Mouse (Mus musculus): Measurements from ENCODE around the gene Gm20716.

The Gm20716 gene

DNA sequence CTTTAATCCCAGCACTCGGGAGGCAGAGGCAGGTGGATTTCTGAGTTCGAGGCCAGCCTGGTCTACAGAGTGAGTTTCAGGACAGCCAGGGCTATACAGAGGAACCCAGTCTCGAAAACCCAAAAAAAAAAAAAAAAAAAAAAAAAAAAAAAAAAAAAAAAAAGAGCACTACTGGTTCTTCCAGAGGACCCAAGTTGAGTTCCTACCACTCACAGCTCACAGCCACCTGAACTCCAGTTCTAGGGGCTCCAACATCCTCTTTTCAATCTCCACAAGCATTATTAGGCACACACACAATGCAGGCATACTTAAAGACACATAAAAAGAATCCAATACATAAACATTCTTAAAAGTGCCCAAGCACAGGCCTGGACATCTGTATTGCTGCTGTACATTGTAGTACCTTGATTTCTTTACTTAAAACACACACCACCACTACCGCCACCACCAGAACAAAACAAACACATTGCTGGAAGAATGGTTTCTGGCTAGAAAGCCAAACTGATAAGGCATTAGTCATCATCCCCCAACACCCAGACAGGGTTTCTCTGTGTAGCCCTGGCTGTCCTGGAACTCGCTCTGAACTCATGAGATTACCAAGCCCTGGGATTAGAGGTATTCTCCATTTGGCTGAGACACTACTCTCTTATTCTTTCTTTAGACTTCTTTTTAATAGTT is 30.0 kb downstream of the Gm20716 start:
- ChIA-PET CTCF (interaction anchor here in 2 of 4 experiments (0.6 to 4.2 kb wide), 2 partner anchors 45 to 85 kb away, joined by 3 to 16 read pairs; no protein-coding TSS in a partner anchor), POLR2A (interaction anchor here (0.5 to 11.1 kb wide), 22 partner anchors 8 to 544 kb away, joined by 3 to 182 read pairs (median 4); no protein-coding TSS in a partner anchor)

DNA sequence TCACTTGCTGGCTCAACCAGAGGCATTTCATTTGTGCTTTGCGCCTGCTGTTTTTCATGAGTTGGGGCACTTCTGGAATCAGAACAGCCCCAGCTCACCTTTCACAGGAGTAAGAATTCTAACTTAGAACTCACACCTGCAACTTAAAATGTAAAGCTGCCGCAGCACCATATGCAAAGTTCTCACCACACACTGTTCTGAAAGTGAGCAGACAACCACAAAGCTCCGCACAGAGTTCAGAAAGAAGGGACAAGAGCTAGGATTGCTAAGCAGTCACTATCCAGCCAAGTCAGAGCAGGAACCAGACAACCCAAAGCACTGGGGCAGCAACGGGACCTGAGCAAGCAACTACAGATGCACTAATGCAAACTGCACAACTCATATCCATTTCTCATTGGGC is 30.7 kb downstream of the Gm20716 start:
- ChIA-PET POLR2A (interaction anchor here (0.5 to 14.6 kb wide), 29 partner anchors 3 to 552 kb away, joined by 3 to 182 read pairs (median 5); partner anchors contain the start of genes Adnp (in 2 of the 4), Dpm1 (in 1 of the 4), Gm20716 (in 1 of the 4) and Mocs3 (in 1 of the 4)), CTCF (interaction anchor here in 2 of 4 experiments (0.6 to 4.2 kb wide), 3 partner anchors 45 to 84 kb away, joined by 3 to 16 read pairs (median 7); no protein-coding TSS in a partner anchor)

DNA sequence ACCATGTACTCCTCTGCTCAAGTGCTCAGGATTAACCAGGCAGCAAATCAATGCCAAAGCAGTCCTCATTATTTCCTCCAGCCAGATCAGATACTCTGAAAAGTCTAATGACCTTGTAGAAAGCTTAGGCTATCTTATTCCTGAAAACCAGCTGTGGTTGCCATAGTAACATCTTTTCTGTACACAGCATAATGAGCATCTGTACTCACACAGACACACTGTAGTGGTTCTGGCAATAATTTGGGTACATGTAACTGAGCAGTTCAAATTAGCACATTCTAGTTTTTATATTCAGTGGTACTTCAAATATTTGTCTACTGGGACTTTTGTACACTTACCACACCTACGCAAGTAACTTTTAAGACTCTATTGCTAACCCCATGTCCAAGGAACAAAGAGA is 31.7 kb downstream of the Gm20716 start:
- POLR2A ChIA-PET, result interaction anchor here (0.8 to 14.6 kb wide), 28 partner anchors 4 to 85 kb away, joined by 3 to 182 read pairs (median 5); partner anchors contain the start of genes Adnp (in 3 of the 4), Dpm1 (in 1 of the 4), Gm20716 (in 1 of the 4) and Mocs3 (in 1 of the 4)
- CTCF ChIA-PET, result interaction anchor here in 3 of 4 experiments (0.6 to 4.2 kb wide), 7 partner anchors 9 to 83 kb away, joined by 3 to 16 read pairs (median 4); partner anchors contain the start of gene Adnp (in 1 of the 3)

DNA sequence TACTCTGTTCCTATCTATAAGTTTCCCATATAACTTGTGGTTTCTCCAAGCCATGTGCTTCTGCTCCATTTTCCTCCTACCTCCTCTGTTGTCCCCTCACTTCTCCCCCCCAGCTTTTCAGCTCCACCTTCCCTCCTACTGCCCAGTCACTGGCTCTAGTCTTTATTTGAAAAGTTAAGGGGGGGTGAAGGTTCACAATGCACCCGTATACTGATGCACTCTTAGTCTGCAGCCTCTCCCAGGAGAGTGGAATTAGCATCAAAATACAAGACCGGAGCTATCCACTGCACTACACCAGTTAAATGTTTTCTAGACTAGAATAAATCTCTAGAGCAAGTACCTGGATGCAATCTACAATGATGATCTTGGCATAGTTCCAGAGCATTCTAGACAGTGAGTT is 34.4 kb downstream of the Gm20716 start:
- ChIA-PET POLR2A (interaction anchor here in 3 of 4 experiments (0.6 to 14.6 kb wide), 24 partner anchors 7 to 83 kb away, joined by 3 to 182 read pairs (median 4); partner anchors contain the start of gene Adnp (in 2 of the 3)), CTCF (interaction anchor here in 3 of 4 experiments (0.6 to 2.1 kb wide), 8 partner anchors 9 to 183 kb away, joined by 3 to 7 read pairs (median 4); partner anchors contain the start of gene Adnp (in 2 of the 3))

DNA sequence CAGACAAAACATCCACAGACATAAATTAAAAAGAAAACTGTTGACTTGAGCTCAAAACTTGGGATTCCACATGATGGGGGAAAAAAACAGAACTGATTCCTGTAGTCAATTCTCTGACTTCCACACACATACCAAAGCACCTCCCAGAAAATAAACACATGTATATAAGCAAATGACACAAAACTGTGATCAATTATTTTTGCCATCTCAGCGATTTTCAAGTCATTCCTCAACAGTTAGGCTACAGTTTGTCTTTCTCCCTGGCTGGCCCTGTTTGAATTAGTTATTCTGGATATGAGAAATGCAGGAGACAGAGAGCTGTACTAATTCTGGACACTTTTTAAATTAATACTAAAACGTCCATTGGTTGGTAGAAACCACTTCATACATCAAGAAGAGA is 36.5 kb downstream of the Gm20716 start:
- ChIA-PET CTCF (interaction anchor here in 3 of 4 experiments (0.8 to 1.8 kb wide), 9 partner anchors 9 to 96 kb away, joined by 3 to 6 read pairs (median 4); partner anchors contain the start of gene Adnp (in 1 of the 3)), POLR2A (interaction anchor here (0.6 to 14.6 kb wide), 26 partner anchors 8 to 81 kb away, joined by 3 to 182 read pairs (median 6); partner anchors contain the start of gene Adnp (in 3 of the 4))

DNA sequence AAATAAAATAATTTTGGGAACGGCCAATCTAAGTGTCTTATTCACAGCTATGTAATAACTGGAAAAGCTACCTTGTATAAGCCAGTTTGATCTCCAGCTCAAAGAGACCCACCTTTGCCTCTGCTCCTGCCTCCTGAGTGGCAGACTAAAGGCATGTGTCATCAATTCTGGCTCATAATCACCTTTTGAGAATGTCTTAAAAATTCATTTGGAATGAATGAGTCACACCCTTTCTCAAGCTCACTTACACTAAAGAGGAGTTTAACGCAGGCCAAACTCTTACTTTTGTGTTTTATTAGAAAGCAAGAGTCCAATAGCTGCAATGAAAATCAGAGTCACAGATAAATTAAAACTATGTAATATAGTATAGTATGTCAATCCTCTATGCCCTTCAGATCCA is 38.3 kb downstream of the Gm20716 start:
- ChIA-PET CTCF (interaction anchor here in 2 of 4 experiments (0.8 to 1.0 kb wide), 2 partner anchors 37 to 79 kb away, joined by 3 read pairs; no protein-coding TSS in a partner anchor), POLR2A (interaction anchor here in 3 of 4 experiments (0.8 to 14.6 kb wide), 18 partner anchors 9 to 77 kb away, joined by 3 to 182 read pairs (median 4); partner anchors contain the start of gene Adnp (in 2 of the 3))

- POLR2A ChIA-PET, result interaction anchor here (0.6 to 4.6 kb wide), 17 partner anchors 8 to 63 kb away, joined by 3 to 36 read pairs (median 4); no protein-coding TSS in a partner anchor
- CTCF ChIA-PET, result interaction anchor here in 3 of 4 experiments (0.7 to 2.5 kb wide), 5 partner anchors 22 to 59 kb away, joined by 3 to 10 read pairs (median 3); no protein-coding TSS in a partner anchor
These were observed 54.2 kb downstream of the Gm20716 start for GRCm38 (mm10) chr2:168175946-168176345.

DNA sequence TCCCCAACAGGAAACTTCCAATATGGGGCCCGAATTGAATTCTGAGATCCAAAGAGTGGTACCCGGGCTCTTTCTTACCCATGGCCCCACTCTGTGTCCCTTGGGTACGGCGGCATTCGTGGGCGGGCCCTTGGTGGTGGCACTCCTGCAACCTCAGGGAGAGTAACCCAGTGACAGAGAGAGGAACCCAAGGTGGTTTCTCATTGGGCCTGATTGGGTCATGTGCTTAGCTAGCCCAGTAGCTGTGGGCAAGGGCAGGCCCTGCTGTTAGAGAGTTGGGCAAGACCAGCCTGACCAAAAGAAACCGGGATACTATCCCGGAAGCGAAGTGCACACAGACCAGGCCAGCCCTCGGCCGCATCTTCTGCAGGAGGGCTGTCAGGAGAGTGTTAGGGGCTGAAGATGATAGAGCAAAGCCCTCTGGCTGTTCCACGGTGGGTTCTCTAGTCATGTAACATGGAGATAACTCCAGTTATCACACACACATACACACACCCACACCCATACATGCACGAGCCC is 59.9 kb downstream of the Gm20716 start:
- CTCF ChIA-PET, result interaction anchor here in 3 of 4 experiments (0.9 to 3.5 kb wide), 9 partner anchors 10 to 57 kb away, joined by 3 to 28 read pairs (median 7); partner anchors contain the start of gene Adnp (in 1 of the 3)
- POLR2A ChIA-PET, result interaction anchor here in 3 of 4 experiments (0.6 to 7.7 kb wide), 36 partner anchors 9 to 1611 kb away, joined by 3 to 169 read pairs (median 4); partner anchors contain the start of genes Adnp (in 2 of the 3), Dpm1 (in 2 of the 3), Mocs3 (in 2 of the 3) and Gm20716 (in 1 of the 3)

DNA sequence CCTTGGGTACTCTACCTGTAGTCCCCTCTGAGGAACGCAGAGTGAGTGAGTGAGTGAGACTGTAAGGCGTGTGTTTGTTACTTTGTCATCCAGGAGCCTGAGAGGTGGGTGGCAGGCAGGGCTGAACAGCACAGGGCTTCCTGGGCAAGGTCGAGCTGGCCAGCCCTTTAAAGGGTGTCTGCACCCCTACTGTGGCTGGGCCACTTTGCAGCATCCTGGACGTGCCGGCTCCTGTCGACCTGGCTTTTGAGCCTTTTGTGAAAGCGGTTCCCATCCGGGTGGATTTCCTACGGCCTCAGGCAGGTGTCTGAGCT is 60.4 kb downstream of the Gm20716 start:
- ChIA-PET POLR2A (interaction anchor here in 3 of 4 experiments (0.6 to 7.7 kb wide), 39 partner anchors 9 to 1611 kb away, joined by 3 to 169 read pairs (median 4); partner anchors contain the start of genes Adnp (in 2 of the 3), Dpm1 (in 2 of the 3), Mocs3 (in 2 of the 3) and Gm20716 (in 1 of the 3)), CTCF (interaction anchor here in 3 of 4 experiments (0.9 to 3.5 kb wide), 11 partner anchors 9 to 56 kb away, joined by 3 to 28 read pairs (median 5); partner anchors contain the start of gene Adnp (in 1 of the 3))

DNA sequence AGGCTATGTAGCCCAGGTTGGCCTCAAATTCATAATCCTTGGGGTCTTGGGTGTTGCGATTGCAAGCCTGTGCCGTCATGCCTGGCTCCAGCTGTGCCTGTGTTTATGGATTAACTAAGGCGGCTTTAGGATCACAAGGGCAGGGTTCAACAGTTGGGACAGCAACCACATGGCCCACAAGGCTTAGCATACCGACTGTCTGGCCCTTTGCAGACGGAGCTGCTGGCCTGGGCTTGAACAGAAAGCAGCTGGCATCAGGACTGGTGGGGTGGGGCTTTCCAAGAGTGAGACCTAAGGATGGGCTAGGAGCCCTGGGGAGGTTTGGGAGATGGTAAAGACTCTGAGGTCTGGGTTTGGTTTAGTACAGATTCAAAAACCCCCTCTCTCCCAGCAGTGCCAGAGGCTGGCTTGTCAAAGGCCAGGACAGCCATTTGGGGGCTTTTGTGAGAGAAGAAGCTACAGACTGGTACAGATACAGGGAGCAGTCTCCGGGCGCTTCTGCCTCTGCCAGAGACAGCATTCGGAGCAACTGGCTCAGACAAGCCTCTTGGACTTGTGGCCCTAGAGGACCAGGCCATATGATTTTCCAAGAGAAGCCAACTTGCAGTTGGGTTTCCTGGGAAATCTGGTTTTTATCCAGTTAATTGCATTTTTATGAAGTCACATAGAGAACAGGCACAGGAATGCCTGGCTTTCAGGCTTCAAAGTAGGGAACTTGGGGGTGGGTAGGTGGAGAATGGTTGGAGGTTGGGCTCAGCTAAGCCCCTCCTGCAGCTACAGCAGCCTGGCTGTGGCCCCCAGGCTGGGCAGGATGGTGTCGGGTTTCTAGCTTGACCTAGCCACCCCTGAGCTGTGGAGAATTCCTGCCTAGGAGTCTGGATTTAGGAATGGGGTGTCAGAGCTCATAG is 61.0 kb downstream of the Gm20716 start:
- ChIA-PET CTCF (interaction anchor here (0.9 to 3.5 kb wide), 12 partner anchors 9 to 52 kb away, joined by 3 to 28 read pairs (median 5); partner anchors contain the start of gene Adnp (in 1 of the 4)), POLR2A (interaction anchor here in 3 of 4 experiments (0.6 to 7.7 kb wide), 35 partner anchors 9 to 1612 kb away, joined by 3 to 169 read pairs (median 4); partner anchors contain the start of genes Adnp (in 2 of the 3), Dpm1 (in 2 of the 3), Mocs3 (in 2 of the 3) and Gm20716 (in 1 of the 3))

- ChIA-PET POLR2A (interaction anchor here in 3 of 4 experiments (0.9 to 7.7 kb wide), 14 partner anchors 9 to 65 kb away, joined by 3 to 169 read pairs (median 4); partner anchors contain the start of gene Adnp (in 1 of the 3)), CTCF (interaction anchor here in 2 of 4 experiments (0.7 to 1.3 kb wide), 5 partner anchors 13 to 101 kb away, joined by 3 to 5 read pairs (median 3); no protein-coding TSS in a partner anchor)
These were observed 62.4 kb downstream of the Gm20716 start for GRCm38 (mm10) chr2:168167781-168168180.

GRCm38 (mm10) chr2:168166750-168167460 is 63.3 kb downstream of the Gm20716 start:
- ChIA-PET CTCF (interaction anchor here in 2 of 4 experiments (1.0 kb wide), 2 partner anchors 13 kb away, joined by 3 read pairs; no protein-coding TSS in a partner anchor), POLR2A (interaction anchor here in 3 of 4 experiments (0.9 to 7.7 kb wide), 13 partner anchors 8 to 66 kb away, joined by 3 to 169 read pairs (median 3); partner anchors contain the start of gene Adnp (in 1 of the 3))

DNA sequence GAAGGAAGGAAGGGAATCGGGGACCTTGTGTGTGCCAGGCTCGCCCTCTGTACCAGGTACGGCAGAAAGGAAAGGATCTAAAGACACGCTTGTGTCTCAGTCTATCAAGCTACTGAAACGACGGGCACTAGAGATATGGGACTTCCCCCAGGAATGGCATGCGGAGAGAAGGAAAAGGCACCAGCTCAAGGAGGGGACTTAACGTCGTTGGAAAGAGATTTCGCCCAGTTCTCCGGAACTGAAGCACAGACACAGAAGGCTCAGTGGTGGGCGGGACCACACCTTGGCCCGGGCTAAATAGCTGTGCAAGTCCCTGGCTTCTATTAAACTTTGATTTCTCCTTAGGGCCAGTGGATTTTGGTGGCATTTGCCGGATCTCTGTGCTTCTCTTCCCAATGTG is 68.2 kb downstream of the Gm20716 start:
- ChIA-PET POLR2A (interaction anchor here in 2 of 4 experiments (0.6 to 13.3 kb wide), 28 partner anchors 8 to 420 kb away, joined by 3 to 169 read pairs (median 6); partner anchors contain the start of gene Adnp (in 1 of the 2)), CTCF (interaction anchor here in 2 of 4 experiments (0.6 to 2.7 kb wide), 4 partner anchors 8 to 271 kb away, joined by 3 to 20 read pairs (median 4); no protein-coding TSS in a partner anchor)

DNA sequence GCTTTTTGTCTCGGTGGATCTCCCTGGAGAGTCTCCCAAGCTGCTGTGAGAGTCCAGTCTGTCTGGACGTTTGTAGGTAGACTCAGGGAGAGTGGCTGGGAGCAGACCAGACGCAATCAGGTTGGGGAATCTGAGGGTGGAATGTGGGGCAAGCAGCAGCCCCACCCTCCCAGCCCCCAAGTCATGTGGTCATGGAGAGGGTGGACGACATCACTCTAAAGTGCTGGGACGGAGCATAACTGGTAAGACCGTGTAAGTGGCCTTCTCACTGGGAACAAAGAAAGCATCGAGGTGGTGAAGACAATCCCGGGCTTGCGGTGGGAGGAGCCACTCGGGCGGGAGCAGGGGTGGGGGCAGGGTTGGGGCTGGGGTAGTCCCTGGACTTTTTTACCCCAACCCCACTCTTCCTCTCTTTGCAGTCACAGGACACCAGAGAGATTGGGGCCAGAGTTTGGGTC is 68.6 kb downstream of the Gm20716 start:
- POLR2A ChIA-PET, result interaction anchor here in 2 of 4 experiments (0.6 to 13.3 kb wide), 27 partner anchors 8 to 420 kb away, joined by 3 to 169 read pairs (median 8); partner anchors contain the start of gene Adnp (in 2 of the 2)
- CTCF ChIA-PET, result interaction anchor here in 2 of 4 experiments (0.6 to 1.7 kb wide), 4 partner anchors 8 to 270 kb away, joined by 3 to 9 read pairs (median 3); no protein-coding TSS in a partner anchor

- CTCF ChIA-PET, result interaction anchor here in 2 of 4 experiments (0.7 to 1.7 kb wide), 2 partner anchors 9 to 32 kb away, joined by 3 to 9 read pairs; no protein-coding TSS in a partner anchor
These were observed 69.7 kb downstream of the Gm20716 start for GRCm38 (mm10) chr2:168160370-168160930.

More at GRCm38 (mm10) chr2:168160370-168160930, 69.7 kb downstream of the Gm20716 start:
- POLR2A ChIA-PET, result interaction anchor here in 3 of 4 experiments (0.8 to 13.3 kb wide), 31 partner anchors 9 to 80 kb away, joined by 3 to 169 read pairs (median 13); partner anchors contain the start of genes Adnp (in 2 of the 3) and Pard6b (in 1 of the 3)

Data from embryonic stem cell, embryonic (primary cell).